Comparison of ENCODE assay signal across 10 mouse cellular contexts in genomic region chr2:181153837-181154236, GRCm38 (mm10). TPM values are rescaled to one million over a fixed set of nuclear protein-coding genes. Genes with fewer than 3 reads are reported as not detected.
DNase-seq lines count a peak whose midpoint lies in the region; ATAC-seq lines count a peak whose summit lies in the region.
"Had no signal": no experiment of that assay in that cellular context is flagged by ENCODE, and none has a peak within 500 bp of the region (broad histone marks: within the 10 kb centered on the region; RNA-seq: fewer than 3 reads in every experiment).

No protein-coding gene starts in this region.

- no peaks in the 10 kb centered on the region for H3K9me3 ChIP-seq in hindbrain, embryonic 15.5 days
- no peaks in the 10 kb centered on the region for H3K9me3 ChIP-seq in hindbrain, embryonic 10.5 days

- no peak overlapping the region for H3K4me3 ChIP-seq in hindbrain, embryonic 15.5 days
- H3K4me3 ChIP-seq in hindbrain, embryonic 10.5 days, result no peak overlapping the region

- 5% methylated on average over 1 of the region's 1 CpGs for WGBS in hindbrain, embryonic 15.5 days
- WGBS in hindbrain, embryonic 10.5 days, result 0% methylated on average over 1 of the region's 1 CpGs

- peaks cover 41% of the 10 kb centered on the region for H3K4me1 ChIP-seq in hindbrain, embryonic 15.5 days (replicated peaks)
- H3K4me1 ChIP-seq in hindbrain, embryonic 10.5 days (replicated peaks), result peaks cover 17% of the 10 kb centered on the region

- H3K4me2 ChIP-seq in hindbrain, embryonic 15.5 days, result peak overlapping the region; percentile 78

- no peaks in the 10 kb centered on the region; the same call in 1 of the 2 replicates for H3K27me3 ChIP-seq in hindbrain, embryonic 15.5 days
- H3K27me3 ChIP-seq in hindbrain, embryonic 10.5 days (ENCODE audit: insufficient read depth, poor library complexity, severe bottlenecking), result peaks cover 95% of the 10 kb centered on the region

- ATAC-seq in hindbrain, embryonic 15.5 days (ENCODE audit: low FRiP score, low read depth), result no peak

- DNase-seq in hindbrain, embryonic 10.5 days (ENCODE audit: low spot score), result no peak
- peak; percentile 14 for DNase-seq in urinary bladder, postnatal 14 days (ENCODE audit: low spot score)
- no peak for DNase-seq in urinary bladder, postnatal 4 days (ENCODE audit: low spot score in 2 of 2)
- DNase-seq in cerebellum, postnatal 36 days, result peak; percentile 65 to 70
- peak; percentile 39 for DNase-seq in thymus, postnatal 14 days
- no peak for DNase-seq in ovary, postnatal 36 days (ENCODE audit: low spot score)
- DNase-seq in left cerebral cortex, adult 8-10 months (ENCODE audit: low spot score in 2 of 2), result no peak

- peaks cover 32% of the 10 kb centered on the region for H3K36me3 ChIP-seq in hindbrain, embryonic 15.5 days
- H3K36me3 ChIP-seq in hindbrain, embryonic 10.5 days, result no peaks in the 10 kb centered on the region

- no peak overlapping the region for H3K9ac ChIP-seq in hindbrain, embryonic 15.5 days

- H3K27ac ChIP-seq in hindbrain, embryonic 15.5 days (replicated peaks), result no peak overlapping the region
- no peak overlapping the region for H3K27ac ChIP-seq in hindbrain, embryonic 10.5 days

RNA-seq across cellular contexts. Expression of gene Eef1a2, which starts 3.0 kb away (rescaled TPM):
- 13.5 and 14.5 TPM in 2 replicates for polyA plus RNA-seq in hindbrain, embryonic 15.5 days (2015; fragmentation: Nextera tagmentation; extraction: Ambion mirVana)
- polyA plus RNA-seq in hindbrain, embryonic 10.5 days (2016; fragmentation: Nextera tagmentation; extraction: Ambion mirVana), result 0.47 TPM in 1 of 2 replicates, not detected in the other
- 1,000 to 10,000 TPM; 1,221 to 1,269 (median 1,259) TPM for total RNA-seq in left cerebral cortex, adult 8-10 months (2022)

RNA-seq across cellular contexts. Expression of gene Kcnq2, which starts 18.7 kb away (rescaled TPM):
- 45.8 and 50.4 TPM in 2 replicates for polyA plus RNA-seq in hindbrain, embryonic 15.5 days (2015; fragmentation: Nextera tagmentation; extraction: Ambion mirVana)
- polyA plus RNA-seq in hindbrain, embryonic 10.5 days (2016; fragmentation: Nextera tagmentation; extraction: Ambion mirVana), result 5.4 and 15.5 TPM in 2 replicates
- total RNA-seq in left cerebral cortex, adult 8-10 months (2022), result 100 to 1,000 TPM; 231 to 254 (median 236) TPM

RNA-seq across cellular contexts. Expression of gene Ppdpf, which starts 33.2 kb away (rescaled TPM):
- polyA plus RNA-seq in hindbrain, embryonic 15.5 days (2015; fragmentation: Nextera tagmentation; extraction: Ambion mirVana), result 398 and 410 TPM in 2 replicates
- 324 and 415 TPM in 2 replicates for polyA plus RNA-seq in hindbrain, embryonic 10.5 days (2016; fragmentation: Nextera tagmentation; extraction: Ambion mirVana)
- 10 to 100 TPM; 73.1 to 84.3 (median 75.9) TPM for total RNA-seq in left cerebral cortex, adult 8-10 months (2022)

RNA-seq across cellular contexts. Expression of gene Ptk6, which starts 48.8 kb away (rescaled TPM):
- polyA plus RNA-seq in hindbrain, embryonic 15.5 days (2015; fragmentation: Nextera tagmentation; extraction: Ambion mirVana), result not detected in 2 replicates
- polyA plus RNA-seq in hindbrain, embryonic 10.5 days (2016; fragmentation: Nextera tagmentation; extraction: Ambion mirVana), result not detected in 2 replicates
- not detected for total RNA-seq in left cerebral cortex, adult 8-10 months (2022)
- total RNA-seq: layer of hippocampus, postnatal 10 days had no signal
- polyA plus RNA-seq: neural tube, embryonic 14.5 days had no signal

RNA-seq across cellular contexts. Expression of gene Srms, which starts 59.1 kb away (rescaled TPM):
- polyA plus RNA-seq in hindbrain, embryonic 15.5 days (2015; fragmentation: Nextera tagmentation; extraction: Ambion mirVana), result 0.18 and 0.20 TPM in 2 replicates
- polyA plus RNA-seq in hindbrain, embryonic 10.5 days (2016; fragmentation: Nextera tagmentation; extraction: Ambion mirVana), result 0.07 TPM in 1 of 2 replicates, not detected in the other
- under 1 TPM in 3 of 4 experiments, not detected in 1; 0.16 to 0.40 (median 0.33) TPM for total RNA-seq in left cerebral cortex, adult 8-10 months (2022)

Comparison
In these comparisons a context has a peak if more than half of its experiments do, and no peak if none do; other contexts are left out.
1. DNase-seq: peak in urinary bladder, postnatal 14 days (single experiment), cerebellum, postnatal 36 days (2 of 2) and thymus, postnatal 14 days (single experiment); none in hindbrain, embryonic 10.5 days (single experiment), urinary bladder, postnatal 4 days (0 of 2), ovary, postnatal 36 days (single experiment) and left cerebral cortex, adult 8-10 months (0 of 2).